Mouse (Mus musculus): Measurements from ENCODE around the gene Cped1. TPM values are rescaled to one million over a fixed set of nuclear protein-coding genes. Genes with fewer than 3 reads are reported as not detected.

Gene Cped1
- polyA plus RNA-seq, 1 experiment from 2014 or later: 10.4 TPM

GRCm38 (mm10) chr6:22001284-22001916 lies 15.7 kb downstream of the Cped1 start:
- H3K4me1 ChIP-seq (replicated peaks; ENCODE audit: control insufficient read depth, insufficient read depth): no peaks in the 10 kb centered on the region
- TF ChIP-seq CTCF (IDR thresholded peaks at IDR 0.05; ENCODE audit: low read depth): no peak
- TF ChIP-seq EP300 (optimal IDR thresholded peaks at IDR 0.05): no peak
- H3K4me3 ChIP-seq (ENCODE audit: low read depth, low read length): no peak overlapping the region
- H3K9me3 ChIP-seq (ENCODE audit: control insufficient read depth, low read length): no peaks in the 10 kb centered on the region
- H3K9ac ChIP-seq (ENCODE audit: low read length): no peak overlapping the region
- H3K4me2 ChIP-seq (replicated peaks; ENCODE audit: low read depth): no peak overlapping the region
- H3K36me3 ChIP-seq (ENCODE audit: control insufficient read depth, insufficient read depth, low read length): no peaks in the 10 kb centered on the region
- H3K27me3 ChIP-seq (ENCODE audit: control insufficient read depth, insufficient read depth, low read length): no peaks in the 10 kb centered on the region
- WGBS: 84% methylated on average over 5 of the region's 5 CpGs
- H3K27ac ChIP-seq (replicated peaks): no peak overlapping the region
- DNase-seq (ENCODE audit: low spot score) (no peak), ATAC-seq (ENCODE audit: low FRiP score, low TSS enrichment) (no peak)

DNA sequence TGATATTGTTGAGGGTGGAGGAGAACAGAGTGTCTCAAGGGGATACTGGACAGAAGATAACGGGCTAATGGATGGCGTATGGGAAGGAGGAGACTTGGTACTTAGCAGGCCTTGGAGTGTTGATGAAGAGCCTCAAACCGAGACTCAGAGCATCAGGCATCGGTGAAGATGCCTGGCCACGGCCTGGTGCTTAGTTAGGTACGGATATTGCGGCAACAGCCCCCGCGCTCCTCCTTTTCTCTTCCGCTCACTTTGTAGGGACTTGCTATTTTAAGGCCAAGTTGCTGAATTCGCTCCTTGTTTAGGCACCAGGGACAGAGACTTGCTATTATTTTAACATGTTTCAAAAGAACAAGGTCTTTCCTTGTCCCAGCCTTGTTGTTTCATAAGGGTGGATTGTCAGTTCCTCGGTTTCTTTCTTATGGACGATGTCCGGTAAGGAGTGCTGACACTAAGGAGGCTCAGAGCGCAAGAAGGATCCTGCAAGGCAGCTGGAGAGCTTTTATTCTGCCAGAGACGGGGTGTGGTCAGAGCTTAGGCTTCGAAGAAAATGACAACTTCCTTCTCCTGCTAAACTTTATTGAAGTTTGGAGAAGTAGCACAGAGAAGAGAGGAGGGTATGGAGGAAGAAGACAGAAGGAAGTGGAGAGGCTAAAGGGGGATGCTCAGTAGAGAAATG lies 16.9 kb downstream of the Cped1 start:
- ATAC-seq (ENCODE audit: low FRiP score, low TSS enrichment) (peak; percentile 75; the same call in 1 of the 2 replicates), DNase-seq (ENCODE audit: low spot score) (no peak)
- Histone ChIP-seq H3K4me1 (replicated peaks; ENCODE audit: control insufficient read depth, insufficient read depth) (no peaks in the 10 kb centered on the region), H3K27ac (replicated peaks) (peak overlapping the region; percentile 73), H3K4me2 (replicated peaks; ENCODE audit: low read depth) (0 out of 2 replicates have a peak overlapping the region, but pooled peaks have one; percentile 6), H3K9ac (ENCODE audit: low read length) (no peak overlapping the region), H3K9me3 (ENCODE audit: control insufficient read depth, low read length) (no peaks in the 10 kb centered on the region), H3K4me3 (ENCODE audit: low read depth, low read length) (no peak overlapping the region), H3K27me3 (ENCODE audit: control insufficient read depth, insufficient read depth, low read length) (no peaks in the 10 kb centered on the region), H3K36me3 (ENCODE audit: control insufficient read depth, insufficient read depth, low read length) (no peaks in the 10 kb centered on the region)
- TF ChIP-seq EP300 (optimal IDR thresholded peaks at IDR 0.05) (no peak), CTCF (IDR thresholded peaks at IDR 0.05; ENCODE audit: low read depth) (no peak)
- WGBS: 53% methylated on average over 17 of the region's 17 CpGs

- H3K4me3 ChIP-seq (ENCODE audit: low read depth, low read length): no peak overlapping the region
- H3K27me3 ChIP-seq (ENCODE audit: control insufficient read depth, insufficient read depth, low read length): no peaks in the 10 kb centered on the region
- TF ChIP-seq EP300 (optimal IDR thresholded peaks at IDR 0.05) (no peak), CTCF (IDR thresholded peaks at IDR 0.05; ENCODE audit: low read depth) (no peak)
- H3K4me2 ChIP-seq (replicated peaks; ENCODE audit: low read depth): 0 out of 2 replicates have a peak overlapping the region, but pooled peaks have one; percentile 6
- no peak overlapping the region for H3K9ac ChIP-seq (ENCODE audit: low read length)
- H3K27ac ChIP-seq (replicated peaks): peak overlapping the region; percentile 73
- ATAC-seq (ENCODE audit: low FRiP score, low TSS enrichment): peak; percentile 90; the same call in 1 of the 2 replicates
- H3K4me1 ChIP-seq (replicated peaks; ENCODE audit: control insufficient read depth, insufficient read depth): no peaks in the 10 kb centered on the region
- DNase-seq (ENCODE audit: low spot score): peak; percentile 34
- H3K9me3 ChIP-seq (ENCODE audit: control insufficient read depth, low read length): no peaks in the 10 kb centered on the region
- no peaks in the 10 kb centered on the region for H3K36me3 ChIP-seq (ENCODE audit: control insufficient read depth, insufficient read depth, low read length)
- 24% methylated on average over 6 of the region's 6 CpGs for WGBS
Observed at GRCm38 (mm10) chr6:22003200-22003587, 17.5 kb downstream of the Cped1 start.

- Histone ChIP-seq H3K4me1 (replicated peaks; ENCODE audit: control insufficient read depth, insufficient read depth) (no peaks in the 10 kb centered on the region), H3K9ac (ENCODE audit: low read length) (no peak overlapping the region), H3K36me3 (ENCODE audit: control insufficient read depth, insufficient read depth, low read length) (no peaks in the 10 kb centered on the region), H3K27ac (replicated peaks) (peak overlapping the region; percentile 73), H3K27me3 (ENCODE audit: control insufficient read depth, insufficient read depth, low read length) (no peaks in the 10 kb centered on the region), H3K9me3 (ENCODE audit: control insufficient read depth, low read length) (no peaks in the 10 kb centered on the region), H3K4me3 (ENCODE audit: low read depth, low read length) (no peak overlapping the region), H3K4me2 (replicated peaks; ENCODE audit: low read depth) (no peak overlapping the region)
- DNase-seq (ENCODE audit: low spot score): no peak
- ATAC-seq (ENCODE audit: low FRiP score, low TSS enrichment): no peak
- WGBS: 80% methylated on average over 10 of the region's 10 CpGs
- TF ChIP-seq CTCF (IDR thresholded peaks at IDR 0.05; ENCODE audit: low read depth) (no peak), EP300 (optimal IDR thresholded peaks at IDR 0.05) (no peak)
Observed at GRCm38 (mm10) chr6:22003959-22004543, 18.3 kb downstream of the Cped1 start.

DNA sequence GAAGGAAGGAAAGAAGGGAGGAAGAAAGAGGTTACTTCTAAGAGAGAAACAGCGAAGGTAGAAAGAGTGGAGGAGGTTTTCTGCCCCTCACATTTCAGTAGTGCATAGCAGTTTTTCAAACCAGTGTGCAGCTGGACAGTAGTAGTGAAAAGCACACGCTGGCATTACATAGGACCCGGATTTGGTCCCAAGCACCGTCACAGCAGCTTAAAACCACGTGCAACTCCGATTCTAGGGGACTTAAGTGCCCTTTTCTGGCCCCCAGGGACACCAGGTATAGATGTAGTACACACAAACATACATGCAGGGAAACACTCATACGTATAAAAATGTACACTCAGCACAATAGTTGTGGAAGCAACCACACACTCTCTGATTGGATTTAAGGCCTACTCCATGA lies 22.6 kb downstream of the Cped1 start:
- no peaks in the 10 kb centered on the region for H3K9me3 ChIP-seq (ENCODE audit: control insufficient read depth, low read length)
- 93% methylated on average over 7 of the region's 7 CpGs for WGBS
- H3K4me3 ChIP-seq (ENCODE audit: low read depth, low read length): no peak overlapping the region
- H3K4me2 ChIP-seq (replicated peaks; ENCODE audit: low read depth): no peak overlapping the region
- H3K27me3 ChIP-seq (ENCODE audit: control insufficient read depth, insufficient read depth, low read length): no peaks in the 10 kb centered on the region
- no peak for ATAC-seq (ENCODE audit: low FRiP score, low TSS enrichment)
- no peak overlapping the region for H3K9ac ChIP-seq (ENCODE audit: low read length)
- DNase-seq (ENCODE audit: low spot score): no peak
- H3K27ac ChIP-seq (replicated peaks): no peak overlapping the region
- H3K36me3 ChIP-seq (ENCODE audit: control insufficient read depth, insufficient read depth, low read length): no peaks in the 10 kb centered on the region
- TF ChIP-seq CTCF (IDR thresholded peaks at IDR 0.05; ENCODE audit: low read depth): no peak
- TF ChIP-seq EP300 (optimal IDR thresholded peaks at IDR 0.05): no peak
- H3K4me1 ChIP-seq (replicated peaks; ENCODE audit: control insufficient read depth, insufficient read depth): no peaks in the 10 kb centered on the region

GRCm38 (mm10) chr6:22010258-22010657 lies 24.5 kb downstream of the Cped1 start:
- H3K36me3 ChIP-seq (ENCODE audit: control insufficient read depth, insufficient read depth, low read length): no peaks in the 10 kb centered on the region
- no peaks in the 10 kb centered on the region for H3K27me3 ChIP-seq (ENCODE audit: control insufficient read depth, insufficient read depth, low read length)
- ATAC-seq (ENCODE audit: low FRiP score, low TSS enrichment) (no peak), DNase-seq (ENCODE audit: low spot score) (no peak)
- no peak overlapping the region for H3K27ac ChIP-seq (replicated peaks)
- H3K4me1 ChIP-seq (replicated peaks; ENCODE audit: control insufficient read depth, insufficient read depth): no peaks in the 10 kb centered on the region
- H3K9me3 ChIP-seq (ENCODE audit: control insufficient read depth, low read length): no peaks in the 10 kb centered on the region
- WGBS: 76% methylated on average over 12 of the region's 12 CpGs
- H3K4me2 ChIP-seq (replicated peaks; ENCODE audit: low read depth): no peak overlapping the region
- H3K9ac ChIP-seq (ENCODE audit: low read length): no peak overlapping the region
- no peak overlapping the region for H3K4me3 ChIP-seq (ENCODE audit: low read depth, low read length)
- TF ChIP-seq CTCF (IDR thresholded peaks at IDR 0.05; ENCODE audit: low read depth) (no peak), EP300 (optimal IDR thresholded peaks at IDR 0.05) (no peak)
